Mouse (Mus musculus) layer of hippocampus, postnatal 10 days (tissue): Measurements from ENCODE around the gene Ldhc. TPM values are rescaled to one million over a fixed set of nuclear protein-coding genes. Genes with fewer than 3 reads are reported as not detected.
"Not testable (repeated sequence)": the region's sequence is repeated elsewhere in the genome, so short reads cannot be mapped to it uniquely, and the experiment has no call there.

Experiments
- DNase-seq, 2 experiments: peaks; one replicate each; pipeline ENCODE4 v3.0.0; 2021; ENCODE audit warnings: low spot score in 2 of 2
- total RNA-seq, 2 experiments: library from RNA; stranded (reverse); gene quantifications; 2 replicates each; pipeline ENCODE4 v1.2.3; 2021

Ldhc gene
- total RNA-seq, 2 experiments from 2014 or later = not detected

- DNase-seq = no peak
Measured at GRCm38 (mm10) chr7:46840787-46841525, 20.0 kb upstream of the Ldhc start, which contains the start of gene Ldha. TSS of gene Ldha (plus strand) at chr7:46841475.

- no peak for DNase-seq
Measured at GRCm38 (mm10) chr7:46842278-46842677, 18.7 kb upstream of the Ldhc start.

- DNase-seq = no peak
Measured at GRCm38 (mm10) chr7:46843576-46843975, 17.4 kb upstream of the Ldhc start.

- peak; percentile 91 to 94 for DNase-seq
Measured at GRCm38 (mm10) chr7:46845211-46845977, 15.6 kb upstream of the Ldhc start.

- DNase-seq = no peak
Measured at GRCm38 (mm10) chr7:46845978-46846485, 15.0 kb upstream of the Ldhc start.

DNA sequence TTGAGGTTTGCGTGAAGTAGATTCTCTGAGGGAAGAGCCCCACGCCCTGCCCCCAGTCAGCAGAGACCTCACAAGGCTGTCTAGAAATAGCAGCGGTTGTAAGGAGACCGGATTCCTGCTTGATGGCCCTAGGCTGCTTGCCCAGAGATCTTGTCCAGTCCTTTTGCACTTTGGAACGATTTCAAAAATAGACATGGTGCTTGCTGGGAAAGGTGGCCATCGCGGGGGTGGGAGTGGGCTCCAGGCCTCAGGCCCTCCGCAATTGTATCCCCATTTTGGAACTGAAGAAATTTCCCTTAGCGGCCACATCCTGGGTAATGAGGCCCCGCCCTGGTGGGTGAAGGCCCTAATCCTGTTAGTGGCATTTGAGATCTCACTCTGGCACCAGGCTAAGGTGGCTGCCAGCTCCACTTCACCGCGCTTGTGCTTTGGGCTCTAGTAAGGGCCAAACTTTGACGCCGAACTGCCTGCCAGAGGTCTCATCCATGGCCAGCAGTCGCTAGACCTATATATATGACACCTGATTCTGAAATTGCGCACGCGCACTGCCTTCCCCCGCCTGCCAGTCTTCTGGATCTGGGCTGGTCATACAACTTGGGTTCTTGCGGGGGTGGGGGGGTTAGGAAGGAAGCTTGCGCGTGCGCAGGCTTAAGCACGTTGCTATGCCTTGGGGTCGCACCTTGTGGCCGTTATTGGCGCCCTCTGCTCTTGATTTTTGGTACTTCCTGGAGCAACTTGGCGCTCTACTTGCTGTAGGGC, 14.3 kb upstream of the Ldhc start:
- DNase-seq = peak; percentile 53 to 57

GRCm38 (mm10) chr7:46849287-46849686, 11.7 kb upstream of the Ldhc start:
- DNase-seq = no peak

GRCm38 (mm10) chr7:46851026-46851425, 10.0 kb upstream of the Ldhc start:
- DNase-seq = no peak

- no peak for DNase-seq
Measured at GRCm38 (mm10) chr7:46852666-46853065, 8.3 kb upstream of the Ldhc start.

DNA sequence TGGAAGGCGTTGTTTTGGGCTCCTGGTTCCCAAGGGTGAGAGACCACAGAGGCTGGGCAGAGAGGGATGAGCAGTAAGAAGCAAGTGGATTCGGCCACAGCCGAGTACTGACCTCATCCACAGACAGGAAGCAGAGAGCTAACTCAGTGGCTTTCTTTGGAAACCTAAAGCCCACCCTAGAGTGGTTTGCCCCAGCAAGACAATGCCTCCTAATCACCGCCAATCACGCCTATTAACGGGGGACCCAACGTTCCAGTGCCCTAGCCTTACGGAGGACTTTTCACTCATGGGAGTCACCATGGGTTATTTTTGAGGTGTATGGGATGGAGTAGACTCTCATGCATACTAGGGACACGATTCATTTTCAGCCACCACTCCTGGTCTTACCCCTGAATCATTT, 7.6 kb upstream of the Ldhc start:
- no peak for DNase-seq

DNA sequence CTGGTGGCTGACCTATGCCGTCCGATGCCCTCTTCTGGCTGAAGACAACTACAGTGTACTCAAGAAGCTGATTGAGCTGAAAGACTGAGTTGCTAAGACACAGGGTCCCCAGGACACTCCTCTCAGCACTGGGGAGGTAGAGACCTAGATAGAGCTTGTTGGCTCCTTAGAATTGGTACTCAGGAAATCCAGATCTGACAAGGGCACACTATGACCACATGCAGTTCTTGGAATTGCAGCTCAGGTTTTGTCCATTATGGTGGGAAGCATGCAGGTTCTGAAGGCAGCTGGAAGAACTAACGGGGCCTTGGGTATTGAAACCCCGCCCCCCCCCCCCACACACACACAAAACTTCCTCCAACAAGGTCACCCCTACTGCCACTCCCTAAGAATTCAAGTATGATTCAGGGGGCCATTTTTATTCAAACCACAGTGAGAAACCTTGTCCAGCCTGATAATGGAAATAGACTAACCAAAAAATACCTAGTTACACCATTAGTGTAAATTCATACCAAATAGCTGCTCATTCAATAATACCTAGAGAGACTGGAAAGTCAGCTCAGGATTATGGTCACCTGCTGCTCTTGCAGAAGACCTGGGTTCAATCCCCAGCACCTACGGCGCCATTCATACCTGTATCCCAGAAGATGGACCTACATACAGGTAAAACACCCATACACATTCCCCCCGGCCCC, 5.0 kb upstream of the Ldhc start:
- no peak for DNase-seq

- no peak for DNase-seq
Measured at GRCm38 (mm10) chr7:46857436-46857835, 3.6 kb upstream of the Ldhc start.

GRCm38 (mm10) chr7:46859031-46859430, 2.0 kb upstream of the Ldhc start:
- no peak for DNase-seq

DNA sequence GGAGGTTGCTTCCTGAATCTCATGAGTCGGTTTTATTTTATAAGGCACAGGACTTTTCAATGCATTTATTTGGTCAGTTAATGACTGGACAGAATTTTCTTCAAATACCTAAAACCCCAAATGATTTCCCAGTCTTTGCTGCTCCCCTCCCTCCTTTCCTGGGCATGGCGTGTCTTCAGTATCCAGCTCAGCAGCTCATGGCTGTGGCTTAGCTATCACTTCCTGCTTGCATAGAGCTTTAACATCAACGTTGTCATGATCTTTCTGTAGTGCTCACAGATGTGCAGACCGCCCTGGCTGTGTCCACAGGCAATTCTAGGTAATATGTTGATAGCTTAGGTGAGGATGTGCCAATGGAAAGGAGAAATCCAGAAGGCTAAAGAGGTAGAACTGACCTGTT, 11.0 kb downstream of the Ldhc start:
- DNase-seq = no peak

DNA sequence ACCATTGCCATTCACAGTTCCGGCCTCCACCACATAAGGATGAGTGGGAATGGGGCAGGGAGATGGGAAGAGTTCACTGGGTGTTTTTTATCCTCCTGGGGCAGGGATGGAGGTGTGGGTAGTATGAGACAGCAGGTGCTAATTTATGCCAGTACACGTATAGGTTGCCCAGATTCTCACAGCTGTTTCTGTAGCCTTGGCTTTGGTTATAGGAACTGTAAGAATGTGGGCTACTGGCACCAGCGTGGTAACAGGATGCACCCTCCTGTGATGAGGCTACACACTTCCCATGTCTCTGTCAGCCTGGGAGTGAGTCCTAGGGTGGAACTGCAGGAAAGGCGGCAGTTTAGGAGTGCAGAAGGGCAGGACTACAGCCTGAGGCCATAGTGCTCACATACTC, 15.8 kb downstream of the Ldhc start:
- no peak for DNase-seq

DNA sequence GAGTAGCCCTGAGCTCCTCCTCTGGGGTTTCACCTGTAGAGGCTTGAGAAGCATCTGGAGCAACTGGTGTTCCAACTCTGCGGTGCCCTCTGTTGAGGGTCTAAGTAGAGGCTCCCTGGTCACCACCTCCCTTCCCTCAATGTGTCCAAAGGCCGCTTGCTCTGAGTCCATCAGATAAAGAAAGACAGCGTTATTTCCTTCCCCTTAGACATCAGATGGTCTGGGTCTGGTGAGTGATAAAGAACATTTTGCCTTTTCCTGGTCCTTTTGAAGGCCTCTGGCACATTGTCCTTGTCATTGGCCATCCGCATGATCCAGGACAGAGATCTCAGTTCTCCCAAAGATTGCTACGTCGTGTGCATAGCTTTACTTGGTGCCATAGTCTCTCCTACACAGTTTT, 16.3 kb downstream of the Ldhc start:
- DNase-seq = no peak

DNA sequence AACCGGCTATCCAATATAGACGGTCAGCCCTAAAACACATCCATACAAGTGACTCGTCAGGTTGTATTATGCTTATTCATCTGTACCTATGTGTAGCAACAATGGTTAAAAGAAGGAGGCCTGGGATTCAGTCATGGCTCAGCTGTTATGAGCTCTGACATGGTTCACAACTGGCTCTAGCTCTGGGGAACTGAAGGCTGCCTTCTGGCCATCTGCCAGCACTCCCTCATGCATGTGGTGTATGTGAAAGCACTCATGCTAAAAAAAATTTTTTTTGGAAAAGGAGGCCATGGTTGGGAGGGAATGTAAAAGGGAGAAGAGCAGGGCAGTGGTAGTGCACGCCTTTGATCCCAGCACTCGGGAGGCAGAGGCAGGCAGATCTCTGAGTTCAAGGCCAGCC, 18.8 kb downstream of the Ldhc start:
- DNase-seq = no peak

- DNase-seq = no peak
Measured at GRCm38 (mm10) chr7:46880992-46881391, 20.0 kb downstream of the Ldhc start.

DNA sequence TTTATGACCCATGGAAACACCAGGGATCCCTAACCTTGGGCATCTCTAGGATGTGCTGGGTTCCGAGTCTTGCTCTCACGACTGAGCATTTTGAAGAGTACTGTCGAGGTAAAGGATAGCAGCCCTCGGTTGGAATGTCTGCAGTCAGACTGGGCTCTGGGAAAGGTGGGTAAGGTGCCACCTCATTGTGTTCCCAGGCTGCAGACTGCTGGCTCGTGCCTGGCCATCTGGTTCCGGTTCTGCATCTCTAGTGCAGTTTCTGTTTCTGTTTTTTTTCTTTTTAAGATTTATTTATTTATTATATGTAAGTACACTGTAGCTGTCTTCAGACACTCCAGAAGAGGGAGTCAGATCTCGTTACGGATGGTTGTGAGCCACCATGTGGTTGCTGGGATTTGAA, 20.9 kb downstream of the Ldhc start:
- DNase-seq = not testable (repeated sequence)

DNA sequence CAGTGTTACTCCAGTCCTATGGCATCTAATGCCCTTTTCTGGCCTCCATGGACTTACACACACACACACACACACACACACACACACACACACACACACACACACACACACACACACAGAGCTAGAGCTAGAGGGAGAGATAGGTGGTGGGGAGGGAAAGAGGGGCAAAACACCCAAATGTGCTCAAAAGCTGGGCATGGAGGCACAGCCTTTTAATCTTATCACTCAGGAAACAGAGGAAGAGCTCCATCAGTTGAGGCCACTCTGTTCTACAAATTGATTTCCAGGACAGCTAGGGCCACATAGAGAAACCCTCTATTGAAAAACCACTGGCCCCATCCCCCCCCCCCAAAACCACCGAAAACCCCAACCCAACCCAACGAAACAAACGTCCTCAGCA, 22.3 kb downstream of the Ldhc start:
- DNase-seq = no peak

- no peak for DNase-seq
Measured at GRCm38 (mm10) chr7:46895511-46895910, 34.5 kb downstream of the Ldhc start.
